Mouse (Mus musculus) R1 (cell line): ENCODE measurements around the gene Ccdc191.

Source experiments
- DNase-seq: peaks from one replicate; pipeline ENCODE4 v3.0.0-alpha.2; 2018; ENCODE audit warnings: low read depth, low spot score

The Ccdc191 gene

GRCm38 (mm10) chr16:43979328-43980109, 89.9 kb downstream of the Ccdc191 start, which contains the start of gene Zdhhc23:
Zdhhc23 (minus strand) TSS chr16:43979791.
- DNase-seq: no peak

GRCm38 (mm10) chr16:43980110-43980609, 90.6 kb downstream of the Ccdc191 start:
- peak; percentile 54 for DNase-seq

GRCm38 (mm10) chr16:43986299-43986698, 96.7 kb downstream of the Ccdc191 start:
- DNase-seq: no peak

- no peak for DNase-seq
These were observed 105.0 kb downstream of the Ccdc191 start for GRCm38 (mm10) chr16:43994623-43995022.

GRCm38 (mm10) chr16:43999111-43999510, 109.5 kb downstream of the Ccdc191 start:
- DNase-seq: no peak

GRCm38 (mm10) chr16:43999541-43999940, 109.9 kb downstream of the Ccdc191 start:
- no peak for DNase-seq

GRCm38 (mm10) chr16:44002086-44002485, 112.5 kb downstream of the Ccdc191 start:
- DNase-seq: peak; percentile 63

GRCm38 (mm10) chr16:44011010-44011409, 121.4 kb downstream of the Ccdc191 start:
- DNase-seq: no peak
